Mouse (Mus musculus) adrenal gland, postnatal 36 days (tissue): ENCODE measurements around the gene Trnau1ap. TPM values are rescaled to one million over a fixed set of nuclear protein-coding genes. Genes with fewer than 3 reads are reported as not detected.
"Not testable (repeated sequence)": the region's sequence is repeated elsewhere in the genome, so short reads cannot be mapped to it uniquely, and the experiment has no call there.

Source experiments
- DNase-seq, 2 experiments: peaks; one replicate each; pipeline ENCODE4 v3.0.0; 2021; ENCODE audit warnings: mixed read lengths in 1 of 2
- total RNA-seq, 2 experiments: library from RNA; stranded (reverse); gene quantifications; 2 replicates each; pipeline ENCODE4 v1.2.3; 2021

The Trnau1ap gene
- total RNA-seq, 2 experiments from 2014 or later, result 29.2 to 37.5 TPM

GRCm38 (mm10) chr4:132301486-132301885 lies 27.9 kb downstream of the Trnau1ap start:
- DNase-seq, result peak; percentile 38 to 39

GRCm38 (mm10) chr4:132299849-132300248 lies 29.5 kb downstream of the Trnau1ap start:
- no peak for DNase-seq

- no peak for DNase-seq
Measured at GRCm38 (mm10) chr4:132295696-132296390, 33.5 kb downstream of the Trnau1ap start.

GRCm38 (mm10) chr4:132293682-132294240 lies 35.6 kb downstream of the Trnau1ap start:
- no peak for DNase-seq

- peak; percentile 57 to 72 for DNase-seq
Measured at GRCm38 (mm10) chr4:132292988-132293387, 36.4 kb downstream of the Trnau1ap start.

- no peak for DNase-seq
Measured at GRCm38 (mm10) chr4:132291624-132292335, 37.6 kb downstream of the Trnau1ap start.

GRCm38 (mm10) chr4:132291056-132291455 lies 38.3 kb downstream of the Trnau1ap start:
- no peak for DNase-seq

- not testable (repeated sequence) for DNase-seq
Measured at GRCm38 (mm10) chr4:132288840-132289239, 40.5 kb downstream of the Trnau1ap start.

GRCm38 (mm10) chr4:132275949-132276348 lies 53.4 kb downstream of the Trnau1ap start:
- DNase-seq, result no peak

GRCm38 (mm10) chr4:132274156-132274862 lies 55.0 kb downstream of the Trnau1ap start, which contains the start of gene Taf12:
Taf12 (plus strand) TSS chr4:132274375.
- peak; percentile 93 to 94 for DNase-seq

- DNase-seq, result no peak
Measured at GRCm38 (mm10) chr4:132273166-132273565, 56.2 kb downstream of the Trnau1ap start.

GRCm38 (mm10) chr4:132269740-132270560 lies 59.4 kb downstream of the Trnau1ap start:
- peak; percentile 87 for DNase-seq

GRCm38 (mm10) chr4:132268871-132269739 lies 60.2 kb downstream of the Trnau1ap start:
- DNase-seq, result no peak

GRCm38 (mm10) chr4:132266835-132267349 lies 62.4 kb downstream of the Trnau1ap start:
- DNase-seq, result no peak

- DNase-seq, result no peak
Measured at GRCm38 (mm10) chr4:132263313-132263712, 66.0 kb downstream of the Trnau1ap start.

GRCm38 (mm10) chr4:132262358-132262616 lies 67.1 kb downstream of the Trnau1ap start:
- no peak for DNase-seq
